Mouse (Mus musculus): ENCODE data around the gene Unc119. TPM values are rescaled to one million over a fixed set of nuclear protein-coding genes. Genes with fewer than 3 reads are reported as not detected.
A peak's percentile ranks its signal among the peaks of the same experiment; 100 is the strongest.

Gene Unc119
- total RNA-seq, 2 experiments from 2014 or later: 51.8 to 57.5 TPM

GRCm38 (mm10) chr11:78341702-78342101 lies 1.6 kb upstream of the Unc119 start:
- intact Hi-C loops (cut with DNase I): no loop called here

GRCm38 (mm10) chr11:78344328-78344889 lies 1.1 kb downstream of the Unc119 start:
- intact Hi-C loops (cut with DNase I): no loop called here

More at GRCm38 (mm10) chr11:78341702-78342101, 1.6 kb upstream of the Unc119 start:
- DNase-seq: no peak

GRCm38 (mm10) chr11:78344890-78345715 lies 1.8 kb downstream of the Unc119 start:
- peak; percentile 62 for DNase-seq
- intact Hi-C loops (cut with DNase I): no loop called here

More at GRCm38 (mm10) chr11:78344328-78344889, 1.1 kb downstream of the Unc119 start:
- DNase-seq: no peak

GRCm38 (mm10) chr11:78345801-78346200 lies 2.5 kb downstream of the Unc119 start:
- DNase-seq: no peak
- intact Hi-C loops (cut with DNase I): no loop called here

GRCm38 (mm10) chr11:78346326-78347069 lies 3.2 kb downstream of the Unc119 start:
- intact Hi-C loops (cut with DNase I): no loop called here
- no peak for DNase-seq

GRCm38 (mm10) chr11:78347070-78347754 lies 3.9 kb downstream of the Unc119 start:
- DNase-seq: peak; percentile 83
- intact Hi-C loops (cut with DNase I): no loop called here

GRCm38 (mm10) chr11:78347908-78348307 lies 4.6 kb downstream of the Unc119 start:
- intact Hi-C loops (cut with DNase I): no loop called here

GRCm38 (mm10) chr11:78348474-78348873 lies 5.2 kb downstream of the Unc119 start:
- intact Hi-C loops (cut with DNase I): no loop called here
- no peak for DNase-seq

More at GRCm38 (mm10) chr11:78347908-78348307, 4.6 kb downstream of the Unc119 start:
- no peak for DNase-seq

- no peak for DNase-seq
- intact Hi-C loops (cut with DNase I): no loop called here
Observed at GRCm38 (mm10) chr11:78349441-78350358, 6.4 kb downstream of the Unc119 start.

- intact Hi-C loops (cut with DNase I): no loop called here
- no peak for DNase-seq
Observed at GRCm38 (mm10) chr11:78353081-78353480, 9.8 kb downstream of the Unc119 start.

- no peak for DNase-seq
- intact Hi-C loops (cut with DNase I): loop anchor here (5.0 kb wide), 1 partner anchor 97 kb away; no protein-coding TSS in a partner anchor
Observed at GRCm38 (mm10) chr11:78354905-78355304, 11.6 kb downstream of the Unc119 start.

- DNase-seq: peak; percentile 80
- intact Hi-C loops (cut with DNase I): loop anchor here (5.0 kb wide), 1 partner anchor 97 kb away; no protein-coding TSS in a partner anchor
Observed at GRCm38 (mm10) chr11:78355471-78356238, 12.4 kb downstream of the Unc119 start.

GRCm38 (mm10) chr11:78358330-78359007 lies 15.2 kb downstream of the Unc119 start:
- intact Hi-C loops (cut with DNase I): loop anchor here (5.0 kb wide), 1 partner anchor 94 kb away; no protein-coding TSS in a partner anchor

GRCm38 (mm10) chr11:78360125-78360788 lies 17.0 kb downstream of the Unc119 start:
- intact Hi-C loops (cut with DNase I): loop anchor here (5.0 kb wide), 1 partner anchor 37 kb away; no protein-coding TSS in a partner anchor
- DNase-seq: peak; percentile 81

More at GRCm38 (mm10) chr11:78358330-78359007, 15.2 kb downstream of the Unc119 start:
- DNase-seq: no peak

- DNase-seq: no peak
- intact Hi-C loops (cut with DNase I): loop anchor here (5.0 kb wide), 1 partner anchor 37 kb away; no protein-coding TSS in a partner anchor
Observed at GRCm38 (mm10) chr11:78360789-78361131, 17.5 kb downstream of the Unc119 start.

- no peak for DNase-seq
- intact Hi-C loops (cut with DNase I): loop anchor here (5.0 kb wide), 1 partner anchor 34 kb away; no protein-coding TSS in a partner anchor
Observed at GRCm38 (mm10) chr11:78363309-78364007, 20.2 kb downstream of the Unc119 start.

GRCm38 (mm10) chr11:78364103-78364502 lies 20.8 kb downstream of the Unc119 start:
- intact Hi-C loops (cut with DNase I): loop anchor here (5.0 kb wide), 1 partner anchor 33 kb away; no protein-coding TSS in a partner anchor
- no peak for DNase-seq

All from left cerebral cortex, postnatal 4 days (tissue).